Mouse (Mus musculus): ENCODE measurements around the gene Gnat1. TPM values are rescaled to one million over a fixed set of nuclear protein-coding genes. Genes with fewer than 3 reads are reported as not detected.

Gnat1 gene
- total RNA-seq, 2 experiments from 2014 or later: not detected

DNA sequence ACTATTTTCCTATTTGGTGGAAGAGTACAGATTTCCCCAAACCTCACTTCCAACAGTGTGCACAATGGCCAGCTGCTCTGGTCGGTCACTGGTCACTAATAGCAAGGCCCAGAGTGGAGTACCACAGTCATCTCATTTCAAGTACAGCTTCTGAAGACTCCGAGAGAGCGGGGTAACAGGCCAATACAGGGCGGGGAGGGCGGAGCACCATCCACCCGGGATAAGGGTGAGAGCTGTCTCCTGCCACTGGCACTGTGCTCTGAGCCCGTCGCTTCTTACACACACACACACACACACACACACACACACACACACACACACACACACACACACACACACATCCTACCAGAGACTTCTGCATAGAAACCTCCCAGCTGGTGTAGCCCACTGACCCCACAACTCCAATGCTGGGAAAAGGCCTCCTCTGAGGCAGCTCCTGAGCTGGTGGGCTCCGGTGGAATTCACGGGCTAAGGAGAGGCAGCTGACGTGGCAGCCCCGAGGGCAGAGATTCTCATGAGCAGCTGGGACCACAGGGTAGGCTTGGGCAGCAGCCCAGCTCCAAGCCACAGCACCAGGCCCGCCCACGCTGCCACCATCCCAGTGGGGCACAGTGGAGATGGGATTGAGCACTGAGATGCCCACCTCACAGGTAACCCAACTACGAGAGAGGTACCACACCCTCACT lies 53.2 kb downstream of the Gnat1 start:
- no peak for DNase-seq

DNA sequence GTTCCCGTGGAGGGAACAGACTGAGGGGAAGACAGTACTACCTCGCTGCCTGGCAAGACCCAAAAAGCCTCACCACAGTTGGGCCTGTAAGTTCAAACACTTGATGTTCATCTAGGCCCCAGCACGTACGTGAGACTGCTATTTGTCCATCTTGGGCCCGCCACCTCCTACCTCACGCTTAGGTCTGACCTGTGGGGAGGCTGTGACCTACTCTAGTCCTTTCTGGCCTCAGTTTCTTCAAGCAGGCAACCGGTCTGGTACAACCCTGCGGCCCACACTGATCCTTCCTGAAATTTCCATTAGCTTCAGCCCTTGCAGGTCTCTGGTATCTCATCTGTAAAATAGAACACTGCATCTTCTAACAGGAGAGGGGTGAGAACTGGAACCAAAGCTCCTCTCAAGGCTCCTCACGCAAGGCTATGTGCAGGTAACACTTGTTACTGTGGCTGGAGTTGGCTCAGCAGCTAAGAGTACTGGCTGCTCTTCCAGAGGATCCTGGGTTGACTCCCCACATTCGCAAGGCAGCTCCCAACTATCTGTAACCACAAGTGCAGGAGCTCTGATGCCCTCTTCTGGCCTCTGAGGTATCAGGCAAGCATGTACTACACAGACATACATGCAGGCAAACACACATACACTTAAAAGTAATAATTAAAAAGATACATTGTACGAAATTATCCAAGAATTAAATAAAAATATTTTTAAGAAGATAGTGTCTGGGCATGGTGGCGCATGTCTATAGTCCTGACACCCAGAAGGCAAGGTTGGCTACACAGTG lies 54.0 kb downstream of the Gnat1 start:
- DNase-seq: no peak

DNA sequence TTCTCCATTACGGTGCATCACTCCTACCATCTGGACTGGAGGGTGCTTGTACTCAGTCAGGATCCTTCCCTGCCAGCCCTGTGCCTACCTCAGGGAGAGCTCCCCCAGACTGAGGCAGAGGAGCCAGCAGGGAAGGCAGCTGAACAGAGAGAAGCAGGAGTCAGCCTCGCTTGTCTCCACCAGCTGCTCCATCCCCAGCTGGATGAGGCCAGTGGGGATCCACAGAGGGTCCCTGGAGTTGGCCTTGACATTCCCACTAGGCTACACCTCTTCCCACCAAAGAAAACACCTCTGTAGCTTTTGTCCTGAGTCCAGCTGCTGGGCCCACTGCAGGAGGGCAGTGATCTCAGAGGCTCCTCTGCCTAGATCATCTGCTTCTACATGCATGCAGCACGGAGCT lies 54.6 kb downstream of the Gnat1 start:
- DNase-seq: no peak

DNA sequence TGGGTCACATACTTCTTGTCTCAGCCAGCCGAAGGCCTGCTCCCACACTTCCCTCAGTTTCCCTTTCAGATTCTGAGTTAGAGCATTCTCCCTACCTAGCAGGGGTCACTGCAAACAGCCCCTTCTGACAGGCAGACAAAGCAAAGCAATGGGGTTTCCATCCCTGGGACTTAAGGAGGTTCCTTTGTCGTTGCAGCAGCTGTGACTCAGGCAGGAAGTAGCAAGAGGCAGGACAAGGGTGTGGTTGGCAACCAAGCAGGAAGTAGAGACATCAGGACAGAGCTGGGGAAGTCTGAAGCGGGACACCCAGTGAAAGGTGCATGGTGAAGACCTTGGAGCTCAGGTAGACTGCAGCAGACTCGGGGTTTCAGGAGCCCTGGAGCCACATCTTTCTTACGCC lies 55.0 kb downstream of the Gnat1 start:
- no peak for DNase-seq

Other genes starting within 250 kb of the Gnat1 start
- gene Tmem115, start 145.8 kb downstream of the Gnat1 start, total RNA-seq (2021): 10 to 100 TPM; 34.6 to 35.0 TPM
- gene Cyb561d2, start 137.5 kb downstream of the Gnat1 start, total RNA-seq (2021): 10 to 100 TPM; 15.1 to 18.2 TPM
- 10 to 100 TPM; 39.7 to 47.9 TPM for gene Nprl2, start 137.5 kb downstream of the Gnat1 start, total RNA-seq (2021)
- gene Zmynd10, start 132.4 kb downstream of the Gnat1 start, total RNA-seq (2021): 1 to 10 TPM; 3.4 to 4.3 TPM
- 10 to 100 TPM; 15.8 TPM for gene Rassf1, start 128.2 kb downstream of the Gnat1 start, total RNA-seq (2021)
- gene Tusc2, start 116.5 kb downstream of the Gnat1 start, total RNA-seq (2021): 10 to 100 TPM; 70.1 to 82.0 TPM
- gene Hyal2, start 111.8 kb downstream of the Gnat1 start, total RNA-seq (2021): 10 to 100 TPM; 13.0 to 13.5 TPM
- 1 to 10 TPM; 6.5 to 6.7 TPM for gene Hyal1, start 102.8 kb downstream of the Gnat1 start, total RNA-seq (2021)
- 10 to 100 TPM; 13.5 to 13.8 TPM for gene Naa80, start 100.8 kb downstream of the Gnat1 start, total RNA-seq (2021)
- gene Hyal3, start 98.9 kb downstream of the Gnat1 start, total RNA-seq (2021): 1 to 10 TPM; 1.3 to 1.8 TPM
- 10 to 100 TPM; 11.2 to 13.8 TPM for gene Ifrd2, start 92.1 kb downstream of the Gnat1 start, total RNA-seq (2021)
- 1 to 10 TPM; 1.7 to 2.2 TPM for gene Sema3b, start 70.5 kb downstream of the Gnat1 start, total RNA-seq (2021)
- 100 to 1,000 TPM; 195 to 208 TPM for gene Gnai2, start 44.3 kb downstream of the Gnat1 start, total RNA-seq (2021)
- gene Slc38a3, start 10.2 kb downstream of the Gnat1 start, total RNA-seq (2021): 10 to 100 TPM; 53.9 to 60.6 TPM
- gene Sema3f, start 30.8 kb upstream of the Gnat1 start, total RNA-seq (2021): 1 to 10 TPM; 4.3 to 4.6 TPM
- 100 to 1,000 TPM; 143 to 166 TPM for gene Rbm5, start 91.3 kb upstream of the Gnat1 start, total RNA-seq (2021)
- 10 to 100 TPM; 58.4 to 72.0 TPM for gene Rbm6, start 193.5 kb upstream of the Gnat1 start, total RNA-seq (2021)
- 10 to 100 TPM; 23.0 to 25.5 TPM for gene Mon1a, start 208.4 kb upstream of the Gnat1 start, total RNA-seq (2021)
- 1 to 10 TPM; 1.6 to 1.7 TPM for gene Mst1r, start 227.2 kb upstream of the Gnat1 start, total RNA-seq (2021)
- not detected for gene Actl11, start 248.8 kb upstream of the Gnat1 start, total RNA-seq (2021)

All from layer of hippocampus, postnatal 36 days (tissue).